Mouse (Mus musculus) lung, embryonic 15.5 days (tissue): ENCODE data around the gene Aire. TPM values are rescaled to one million over a fixed set of nuclear protein-coding genes. Genes with fewer than 3 reads are reported as not detected.
"Not testable (repeated sequence)": the region's sequence is repeated elsewhere in the genome, so short reads cannot be mapped to it uniquely, and the experiment has no call there.

Source experiments
- ATAC-seq: fragments of 200-750 bp; cut with Nextera tagmentation; 2 replicates; pipeline ENCODE4 v1.8.0; 2017; ENCODE audit warnings: moderate number of reproducible peaks, borderline replicate concordance; ENCODE audit not compliant: low FRiP score, low TSS enrichment; ENCODE audit errors: extremely low read depth
- H3K27ac ChIP-seq: fragments of 300-500 bp; sonication (generic); 2 replicates; pipeline ENCODE4 v1.5.1; 2015; ENCODE audit warnings: moderate library complexity, mild to moderate bottlenecking, inconsistent platforms
- H3K27me3 ChIP-seq: fragments of 300-500 bp; sonication (generic); 2 replicates; pipeline ENCODE4 v1.6.1; 2015; ENCODE audit warnings: inconsistent platforms
- H3K36me3 ChIP-seq: fragments of 300-500 bp; sonication (generic); 2 replicates; pipeline ENCODE4 v1.6.1; 2015; ENCODE audit warnings: inconsistent platforms
- H3K4me1 ChIP-seq: fragments of 300-500 bp; sonication (generic); 2 replicates; pipeline ENCODE4 v1.6.1; 2015; ENCODE audit warnings: inconsistent platforms
- H3K4me2 ChIP-seq: fragments of 300-500 bp; sonication (generic); 2 replicates; pipeline ENCODE4 v1.6.1; 2015; ENCODE audit warnings: inconsistent platforms, mild to moderate bottlenecking, moderate library complexity
- H3K4me3 ChIP-seq: fragments of 300-500 bp; sonication (generic); 2 replicates; pipeline ENCODE4 v1.5.1; 2015; ENCODE audit warnings: mild to moderate bottlenecking, inconsistent platforms
- H3K9ac ChIP-seq: fragments of 300-500 bp; sonication (generic); 2 replicates; pipeline ENCODE4 v1.6.1; 2015; ENCODE audit warnings: inconsistent platforms
- H3K9me3 ChIP-seq: fragments of 300-500 bp; sonication (generic); 2 replicates; pipeline ENCODE4 v1.6.1; 2016; ENCODE audit warnings: inconsistent platforms
- WGBS: fragments of 180-500 bp; shearing (Covaris S2); methylation state at CpG from one replicate; pipeline ENCODE4 v1.1.7; 2015; 5-methylcytosine and 5-hydroxymethylcytosine counted together
- polyA plus RNA-seq: library from polyadenylated mRNA; unstranded; fragments of >200 nt; fragmentation: Nextera tagmentation; extraction: Ambion mirVana; gene quantifications from 2 replicates; pipeline ENCODE4 v1.2.1, GENCODE M21; 2015

Aire gene
- polyA plus RNA-seq, 1 experiment from 2014 or later = 2.7 TPM

GRCm38 (mm10) chr10:78046388-78046787 lies 3.0 kb upstream of the Aire start:
- no peak overlapping the region for H3K4me3 ChIP-seq
- no peak overlapping the region for H3K9ac ChIP-seq
- no peaks in the 10 kb centered on the region for H3K27me3 ChIP-seq
- no peak overlapping the region for H3K4me2 ChIP-seq
- ATAC-seq = no peak
- H3K4me1 ChIP-seq = peaks cover 7% of the 10 kb centered on the region; the same call in 1 of the 2 replicates
- WGBS = 75% methylated on average over 4 of the region's 4 CpGs
- no peaks in the 10 kb centered on the region for H3K9me3 ChIP-seq
- no peaks in the 10 kb centered on the region for H3K36me3 ChIP-seq
- no peak overlapping the region for H3K27ac ChIP-seq

- Histone ChIP-seq H3K9me3 (no peaks in the 10 kb centered on the region), H3K4me3 (no peak overlapping the region), H3K36me3 (no peaks in the 10 kb centered on the region), H3K27me3 (no peaks in the 10 kb centered on the region), H3K4me2 (no peak overlapping the region), H3K27ac (no peak overlapping the region), H3K4me1 (peaks cover 7% of the 10 kb centered on the region; the same call in 1 of the 2 replicates), H3K9ac (no peak overlapping the region)
- no peak for ATAC-seq
- WGBS = 48% methylated on average over 1 of the region's 1 CpGs
Measured at GRCm38 (mm10) chr10:78044531-78044930, 1.1 kb upstream of the Aire start.

- no peak overlapping the region for H3K9ac ChIP-seq
- ATAC-seq = peak; percentile 44; the same call in 1 of the 2 replicates
- WGBS = 54% methylated on average over 14 of the region's 14 CpGs
Measured at GRCm38 (mm10) chr10:78042697-78043405, 559 bp downstream of the Aire start.

GRCm38 (mm10) chr10:78042096-78042495 lies 1.3 kb downstream of the Aire start:
- Histone ChIP-seq H3K9ac (no peak overlapping the region), H3K36me3 (no peaks in the 10 kb centered on the region), H3K4me2 (no peak overlapping the region), H3K9me3 (no peaks in the 10 kb centered on the region), H3K4me1 (peaks cover 7% of the 10 kb centered on the region; the same call in 1 of the 2 replicates), H3K4me3 (no peak overlapping the region), H3K27ac (no peak overlapping the region), H3K27me3 (no peaks in the 10 kb centered on the region)
- WGBS = 65% methylated on average over 7 of the region's 7 CpGs
- ATAC-seq = no peak

More at GRCm38 (mm10) chr10:78042697-78043405, 559 bp downstream of the Aire start:
- peak overlapping the region; percentile 50 for H3K4me2 ChIP-seq
- H3K36me3 ChIP-seq = no peaks in the 10 kb centered on the region
- peak overlapping the region; percentile 23 for H3K4me3 ChIP-seq
- H3K27ac ChIP-seq = no peak overlapping the region
- no peaks in the 10 kb centered on the region for H3K9me3 ChIP-seq
- peaks cover 7% of the 10 kb centered on the region; the same call in 1 of the 2 replicates for H3K4me1 ChIP-seq
- no peaks in the 10 kb centered on the region for H3K27me3 ChIP-seq

GRCm38 (mm10) chr10:78041647-78042046 lies 1.8 kb downstream of the Aire start, which contains the start of gene Dnmt3l:
Dnmt3l (plus strand) TSS chr10:78041947.
- H3K9ac ChIP-seq = no peak within 1 kb of the TSS
- H3K27me3 ChIP-seq = no peaks in the 10 kb centered on the region
- H3K36me3 ChIP-seq = no peaks in the 10 kb centered on the region
- ATAC-seq = no peak
- H3K4me3 ChIP-seq = no peak within 1 kb of the TSS
- peaks cover 7% of the 10 kb centered on the region; the same call in 1 of the 2 replicates for H3K4me1 ChIP-seq
- H3K4me2 ChIP-seq = no peak within 1 kb of the TSS
- H3K9me3 ChIP-seq = no peaks in the 10 kb centered on the region
- H3K27ac ChIP-seq = no peak within 1 kb of the TSS
- 79% methylated on average over 5 of the region's 5 CpGs for WGBS

GRCm38 (mm10) chr10:78037139-78037538 lies 6.3 kb downstream of the Aire start:
- Histone ChIP-seq H3K36me3 (no peaks in the 10 kb centered on the region), H3K9me3 (no peaks in the 10 kb centered on the region), H3K9ac (no peak overlapping the region), H3K27me3 (no peaks in the 10 kb centered on the region), H3K4me2 (no peak overlapping the region), H3K4me3 (no peak overlapping the region), H3K4me1 (no peaks in the 10 kb centered on the region), H3K27ac (no peak overlapping the region)
- no peak for ATAC-seq
- WGBS = 83% methylated on average over 4 of the region's 4 CpGs

GRCm38 (mm10) chr10:78031987-78032386 lies 11.4 kb downstream of the Aire start:
- H3K36me3 ChIP-seq = no peaks in the 10 kb centered on the region
- H3K9me3 ChIP-seq = no peaks in the 10 kb centered on the region
- WGBS = 78% methylated on average over 2 of the region's 2 CpGs
- no peak overlapping the region for H3K4me3 ChIP-seq
- no peak overlapping the region for H3K4me2 ChIP-seq
- no peak overlapping the region for H3K27ac ChIP-seq
- H3K27me3 ChIP-seq = no peaks in the 10 kb centered on the region
- no peak for ATAC-seq
- H3K9ac ChIP-seq = no peak overlapping the region
- H3K4me1 ChIP-seq = no peaks in the 10 kb centered on the region

GRCm38 (mm10) chr10:78029080-78029479 lies 14.3 kb downstream of the Aire start:
- H3K4me1 ChIP-seq = no peaks in the 10 kb centered on the region
- ATAC-seq = no peak
- no peaks in the 10 kb centered on the region for H3K9me3 ChIP-seq
- H3K36me3 ChIP-seq = no peaks in the 10 kb centered on the region
- no peak overlapping the region for H3K4me3 ChIP-seq
- H3K27me3 ChIP-seq = no peaks in the 10 kb centered on the region
- no peak overlapping the region for H3K27ac ChIP-seq
- 88% methylated on average over 1 of the region's 1 CpGs for whole genome bisulfite sequencing
- H3K9ac ChIP-seq = no peak overlapping the region
- no peak overlapping the region for H3K4me2 ChIP-seq

GRCm38 (mm10) chr10:78028129-78028528 lies 15.3 kb downstream of the Aire start:
- peak; percentile 59; the same call in 1 of the 2 replicates for ATAC-seq
- Histone ChIP-seq H3K27ac (no peak overlapping the region), H3K4me1 (no peaks in the 10 kb centered on the region), H3K27me3 (no peaks in the 10 kb centered on the region), H3K4me3 (no peak overlapping the region), H3K9me3 (no peaks in the 10 kb centered on the region), H3K4me2 (no peak overlapping the region), H3K36me3 (no peaks in the 10 kb centered on the region), H3K9ac (no peak overlapping the region)
- WGBS = 4% methylated on average over 5 of the region's 5 CpGs

GRCm38 (mm10) chr10:78025453-78025852 lies 18.0 kb downstream of the Aire start:
- not testable (repeated sequence) for H3K9ac ChIP-seq, H3K36me3 ChIP-seq, H3K4me3 ChIP-seq, H3K4me1 ChIP-seq, H3K9me3 ChIP-seq, H3K27me3 ChIP-seq, H3K4me2 ChIP-seq, H3K27ac ChIP-seq, ATAC-seq
- 70% methylated on average over 6 of the region's 8 CpGs for WGBS

GRCm38 (mm10) chr10:78019984-78020383 lies 23.4 kb downstream of the Aire start:
- not testable (repeated sequence) for ATAC-seq, H3K36me3 ChIP-seq, H3K27me3 ChIP-seq, H3K9ac ChIP-seq, H3K4me1 ChIP-seq, H3K9me3 ChIP-seq, H3K27ac ChIP-seq, H3K4me2 ChIP-seq, H3K4me3 ChIP-seq
- WGBS = 95% methylated on average over 7 of the region's 11 CpGs

- ATAC-seq = no peak
- Histone ChIP-seq H3K36me3 (no peaks in the 10 kb centered on the region), H3K27me3 (no peaks in the 10 kb centered on the region), H3K27ac (no peak overlapping the region), H3K9ac (no peak overlapping the region), H3K4me1 (0 out of 2 replicates have a peak, but pooled peaks cover 2% of the 10 kb centered on the region), H3K4me2 (no peak overlapping the region), H3K9me3 (no peaks in the 10 kb centered on the region), H3K4me3 (no peak overlapping the region)
- WGBS = 74% methylated on average over 4 of the region's 4 CpGs
Measured at GRCm38 (mm10) chr10:78019291-78019690, 24.1 kb downstream of the Aire start.
